Mouse (Mus musculus) liver, embryonic 14.5 days (tissue): Measurements from ENCODE around the gene Tspo.

Source experiments
- CTCF ChIP-seq: IDR thresholded peaks from 2 replicates; pipeline ENCODE4 v1.5.1; 2016; ENCODE audit warnings: antibody characterized with exemption, low read depth, control low read depth
- EP300 ChIP-seq: IDR thresholded peaks from 2 replicates; pipeline ENCODE4 v1.6.1; 2016; ENCODE audit warnings: antibody characterized with exemption, low read depth

DNA sequence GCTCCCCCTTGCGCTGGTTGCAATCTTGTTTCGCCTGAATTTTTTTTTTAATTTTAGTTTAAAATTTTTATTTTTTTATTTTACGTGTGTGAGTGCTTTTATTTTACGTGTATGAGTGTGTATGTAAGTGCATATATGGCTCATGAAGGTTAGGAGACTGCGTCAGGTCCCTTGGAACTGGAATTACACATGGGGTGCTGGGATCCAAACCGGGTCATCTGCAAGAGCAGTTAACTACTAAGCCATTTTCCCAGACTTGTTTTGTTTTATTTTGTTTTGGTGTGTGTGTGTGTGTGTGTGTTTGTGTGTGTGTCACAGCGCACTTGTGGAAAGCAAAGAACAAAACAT, 31.9 kb downstream of the Tspo start:
- TF ChIP-seq CTCF (no peak), EP300 (no peak)
